Mouse (Mus musculus): ENCODE data around the gene Ap5z1.

Ap5z1 gene

DNA sequence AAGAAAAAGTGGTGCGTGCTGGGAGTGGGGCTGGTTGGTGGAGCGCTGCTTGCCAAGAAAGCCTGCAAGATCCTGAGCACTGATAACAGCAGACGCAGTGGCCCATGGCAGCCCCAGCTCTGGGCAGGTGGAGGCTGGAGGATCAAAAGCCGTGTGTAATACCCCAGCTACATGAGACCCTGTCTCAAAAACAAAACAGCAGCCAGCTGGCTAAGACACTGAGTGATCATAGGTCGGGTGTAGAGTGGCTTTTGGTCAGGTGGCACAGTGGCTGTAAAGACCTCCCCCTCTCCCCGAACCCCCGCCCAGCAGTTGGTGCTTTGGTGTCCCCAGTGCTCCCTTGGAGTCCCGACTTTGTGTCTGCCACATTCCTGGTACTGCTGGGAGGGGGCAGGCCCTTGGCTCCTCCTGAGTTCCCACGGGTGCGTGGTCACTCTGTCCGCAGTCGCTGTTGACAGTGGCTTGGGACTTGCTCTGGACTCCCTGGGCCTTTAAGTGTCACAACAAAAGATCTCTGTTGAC is 23.8 kb upstream of the Ap5z1 start:
- DNase-seq (ENCODE audit: low spot score) = no peak

DNA sequence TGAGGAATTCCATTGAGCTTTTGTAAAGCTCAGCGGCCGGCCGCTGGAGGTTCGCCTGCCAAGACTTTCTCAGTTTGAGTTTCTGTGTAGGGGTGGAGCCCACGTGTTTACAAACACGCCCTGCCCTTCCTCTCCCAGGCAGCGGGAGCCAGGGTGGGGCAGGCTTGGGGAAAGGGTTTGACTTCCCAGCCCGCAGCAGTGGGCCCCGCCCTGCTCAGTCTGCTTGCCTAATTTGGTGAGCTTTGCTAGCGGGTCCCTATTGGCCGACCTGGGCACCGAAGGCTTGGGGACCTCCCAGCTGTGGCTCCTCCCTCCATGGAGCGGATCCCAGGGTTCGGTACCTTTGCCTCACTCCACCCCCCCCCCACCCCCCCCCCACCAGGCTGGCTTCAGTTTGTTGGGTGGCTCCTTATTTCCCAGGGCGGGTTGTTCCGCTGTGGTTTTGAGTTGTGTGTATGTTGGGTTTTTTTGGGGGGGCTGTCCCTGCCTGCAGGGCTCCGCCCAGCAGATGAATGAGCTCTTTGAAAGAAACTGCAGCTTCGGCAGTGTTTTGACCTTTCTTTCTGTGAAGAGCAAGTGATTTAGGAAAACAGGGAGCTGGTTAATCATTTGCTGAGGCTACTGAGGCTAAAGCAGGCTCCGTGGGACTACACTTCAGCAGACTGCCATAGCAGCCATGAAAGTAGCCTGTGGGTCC is 23.1 kb upstream of the Ap5z1 start:
- peak; percentile 97 for DNase-seq (ENCODE audit: low spot score)

- DNase-seq (ENCODE audit: low spot score) = no peak
Measured at GRCm38 (mm10) chr5:142441332-142442044, 22.3 kb upstream of the Ap5z1 start.

DNA sequence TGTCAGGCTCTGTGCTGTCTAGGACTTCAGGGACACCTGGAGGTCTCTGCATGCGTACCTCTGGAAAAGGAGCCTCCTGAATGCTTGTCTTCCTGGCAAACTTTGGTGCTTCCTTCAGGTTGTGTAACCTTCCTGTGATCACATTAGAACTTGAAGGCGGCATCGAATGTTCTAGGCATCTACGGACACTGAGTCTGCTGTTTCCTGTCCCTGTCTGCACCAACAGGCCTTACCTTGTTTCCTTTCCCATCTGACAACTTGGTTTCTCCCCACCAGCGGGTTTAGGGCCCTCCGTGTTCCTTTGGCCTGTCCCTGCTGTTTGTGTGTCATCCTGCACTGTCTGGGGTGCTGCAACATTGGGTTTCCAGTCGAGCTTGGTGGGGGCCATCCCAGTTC is 21.7 kb upstream of the Ap5z1 start:
- DNase-seq (ENCODE audit: low spot score) = no peak

GRCm38 (mm10) chr5:142443514-142443913 is 20.2 kb upstream of the Ap5z1 start:
- no peak for DNase-seq (ENCODE audit: low spot score)

DNA sequence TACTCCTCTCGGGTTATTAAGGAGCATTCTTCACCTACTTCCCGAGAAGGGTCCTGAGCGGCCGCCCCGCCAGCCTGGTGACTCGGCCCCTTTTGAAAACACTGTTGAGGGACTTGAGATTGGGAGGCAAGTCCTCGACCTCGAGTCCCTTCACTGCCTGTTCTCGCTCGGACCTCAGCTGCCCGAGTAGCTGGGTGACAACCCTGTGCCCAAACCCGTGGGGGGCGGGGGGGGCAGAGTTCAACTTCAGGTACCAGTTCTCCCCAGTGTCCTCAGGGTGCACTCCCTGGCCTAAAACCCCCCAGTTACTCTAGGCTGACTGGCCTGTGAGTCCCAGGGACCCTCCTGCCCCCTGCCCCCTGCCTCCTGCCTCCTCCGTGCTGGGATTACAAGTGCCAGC is 19.8 kb upstream of the Ap5z1 start:
- no peak for DNase-seq (ENCODE audit: low spot score)

DNA sequence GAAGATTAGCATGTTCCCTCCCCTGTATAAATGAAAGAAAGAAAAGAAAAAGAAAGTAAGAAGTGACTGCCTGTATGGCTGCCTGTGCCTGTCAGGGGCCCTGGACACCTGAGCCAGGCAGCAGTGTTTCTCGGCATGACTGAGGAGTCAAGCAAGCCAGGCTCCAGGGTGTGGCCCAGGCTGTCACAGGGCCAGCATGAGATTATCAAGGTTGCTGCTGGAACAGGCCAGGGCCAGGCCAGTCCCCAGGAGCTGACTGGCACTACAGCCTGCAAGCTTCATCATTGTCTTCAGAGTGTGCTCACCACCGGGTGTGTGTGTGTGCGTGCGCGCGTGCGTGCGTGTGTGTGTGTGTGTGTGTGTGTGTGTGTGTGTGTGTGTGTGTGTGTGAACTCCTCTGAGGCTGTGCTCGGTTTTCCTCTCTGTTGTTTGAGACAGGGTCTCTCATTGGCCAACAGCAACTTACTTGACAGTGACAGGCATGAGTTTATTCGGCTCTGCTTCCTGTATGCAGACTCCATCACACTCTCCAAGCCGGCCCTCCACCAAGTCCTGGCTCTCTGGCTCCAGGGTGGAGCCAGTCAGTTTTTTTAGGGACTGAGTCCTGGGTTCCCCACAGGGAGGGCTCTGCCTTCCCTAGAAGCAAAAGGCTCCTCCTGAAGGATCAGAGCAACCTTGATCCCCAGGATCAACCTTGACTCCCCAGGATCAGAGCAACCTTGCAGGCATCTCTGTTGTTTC is 18.8 kb upstream of the Ap5z1 start:
- DNase-seq (ENCODE audit: low spot score) = no peak

- no peak for DNase-seq (ENCODE audit: low spot score)
Measured at GRCm38 (mm10) chr5:142445709-142446108, 18.0 kb upstream of the Ap5z1 start.

DNA sequence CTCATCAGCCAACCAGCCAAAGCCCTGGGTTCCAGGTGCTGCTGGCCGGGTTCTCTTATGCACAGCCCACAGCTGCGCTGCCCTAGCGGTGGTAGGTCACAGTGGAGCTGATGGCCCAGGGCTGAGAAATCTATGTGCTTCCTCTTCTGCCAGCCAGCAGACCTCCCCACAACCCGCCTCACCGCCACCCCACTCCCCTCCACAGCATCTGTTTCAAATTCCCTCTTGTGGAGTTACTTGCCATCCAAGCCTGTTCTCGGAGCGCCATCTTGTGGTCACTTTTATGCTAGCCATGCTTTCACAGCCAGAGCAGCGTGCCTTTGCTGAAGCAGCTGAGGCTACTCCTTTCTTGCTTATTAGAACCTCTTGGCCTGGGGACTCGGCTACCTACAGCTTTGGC is 15.7 kb upstream of the Ap5z1 start:
- peak; percentile 87 for DNase-seq (ENCODE audit: low spot score)

DNA sequence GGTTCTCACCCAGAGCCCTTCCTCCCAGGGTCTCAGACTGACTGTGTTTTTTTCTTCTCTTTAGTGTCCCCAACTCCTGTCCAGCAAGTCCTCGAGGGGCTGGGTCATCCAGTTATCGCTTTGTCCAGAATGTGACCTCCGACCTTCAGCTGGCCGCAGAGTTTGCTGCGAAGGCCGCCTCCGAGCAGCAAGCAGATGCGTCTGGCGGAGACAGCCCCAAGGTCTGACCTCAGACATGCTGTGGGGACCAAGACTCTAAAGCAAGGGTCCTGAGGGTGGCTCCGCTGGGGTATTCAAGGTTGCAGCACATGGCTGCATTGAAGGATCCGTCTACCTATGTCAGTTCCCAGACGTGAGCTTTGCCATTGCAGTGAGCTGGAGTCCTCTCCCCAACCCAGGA is 15.1 kb upstream of the Ap5z1 start:
- no peak for DNase-seq (ENCODE audit: low spot score)

DNA sequence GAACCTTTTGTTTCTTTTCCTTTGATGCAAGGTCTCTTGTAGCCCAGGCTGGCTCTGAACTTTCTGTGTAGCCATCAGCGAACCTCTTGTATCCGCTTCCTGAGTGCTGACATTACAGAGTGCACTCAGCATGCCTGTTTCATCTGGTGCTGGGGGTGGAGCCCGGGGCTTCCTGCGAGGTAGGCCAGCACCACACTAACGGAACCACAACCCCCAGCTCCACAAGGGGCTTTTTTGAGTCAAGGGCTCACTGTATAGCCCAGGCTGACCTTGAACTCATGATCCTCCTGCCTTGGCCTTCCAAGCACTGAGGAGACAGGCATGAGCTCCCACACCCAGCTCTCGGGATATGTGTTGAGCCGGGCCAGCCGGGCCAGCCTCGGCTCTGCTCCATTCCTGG is 12.9 kb upstream of the Ap5z1 start:
- no peak for DNase-seq (ENCODE audit: low spot score)

DNA sequence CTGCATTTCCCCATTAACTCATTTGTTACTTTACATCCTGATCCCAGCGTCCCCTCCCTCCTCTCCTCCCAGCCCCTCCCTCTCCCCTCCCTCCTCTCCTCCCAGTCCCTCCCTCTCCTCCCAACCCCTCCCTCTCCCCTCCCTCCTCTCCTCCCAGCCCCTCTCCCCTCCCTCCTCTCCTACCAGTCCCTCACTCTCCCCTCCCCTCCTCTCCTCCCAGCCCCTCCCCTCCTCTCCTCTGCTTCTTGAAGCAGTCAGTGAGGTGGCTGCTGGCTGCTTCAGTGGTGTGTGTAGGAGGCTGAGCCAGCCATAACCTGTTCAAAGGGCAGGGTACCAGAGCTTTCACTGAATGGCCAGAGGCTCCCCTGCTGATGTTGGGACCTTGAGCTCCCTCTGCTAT is 12.0 kb upstream of the Ap5z1 start:
- DNase-seq (ENCODE audit: low spot score) = peak; percentile 90

DNA sequence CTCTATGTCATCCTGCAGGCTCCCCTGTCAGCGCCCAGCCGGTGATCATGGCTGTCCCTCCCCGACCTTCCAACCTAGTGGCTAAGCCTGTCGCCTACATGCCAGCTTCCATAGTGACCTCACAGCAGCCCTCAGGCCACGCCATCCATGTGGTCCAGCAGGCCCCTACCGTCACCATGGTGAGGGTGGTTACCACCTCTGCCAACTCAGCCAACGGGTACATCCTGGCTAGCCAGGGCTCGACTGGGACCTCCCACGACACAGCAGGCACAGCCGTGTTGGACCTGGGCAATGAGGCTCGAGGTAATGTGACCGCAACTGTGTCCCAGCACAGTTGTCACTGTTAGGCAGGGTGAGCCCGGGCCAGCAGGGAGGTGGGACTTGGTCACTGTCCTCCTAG is 10.0 kb upstream of the Ap5z1 start:
- no peak for DNase-seq (ENCODE audit: low spot score)

DNA sequence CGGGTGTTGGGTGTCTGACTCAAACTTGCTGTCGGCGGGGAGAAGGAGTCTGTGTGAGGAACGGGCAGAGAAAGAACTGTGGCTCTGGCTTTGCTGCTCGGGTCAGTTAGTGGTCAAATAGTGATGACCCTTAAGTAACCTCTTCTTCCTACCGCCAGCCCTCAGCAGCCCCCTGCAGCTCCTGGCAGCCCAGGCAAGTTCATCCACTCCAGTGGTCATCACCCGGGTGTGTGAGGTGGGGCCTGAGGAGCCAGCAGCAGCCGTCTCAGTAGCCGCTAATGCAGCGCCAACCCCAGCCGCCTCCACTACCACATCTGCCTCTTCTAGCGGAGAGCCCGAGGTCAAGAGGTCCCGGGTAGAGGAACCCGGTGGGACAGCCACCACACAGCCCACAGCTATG is 7.4 kb upstream of the Ap5z1 start:
- no peak for DNase-seq (ENCODE audit: low spot score)

- no peak for DNase-seq (ENCODE audit: low spot score)
Measured at GRCm38 (mm10) chr5:142457345-142457744, 6.4 kb upstream of the Ap5z1 start.

DNA sequence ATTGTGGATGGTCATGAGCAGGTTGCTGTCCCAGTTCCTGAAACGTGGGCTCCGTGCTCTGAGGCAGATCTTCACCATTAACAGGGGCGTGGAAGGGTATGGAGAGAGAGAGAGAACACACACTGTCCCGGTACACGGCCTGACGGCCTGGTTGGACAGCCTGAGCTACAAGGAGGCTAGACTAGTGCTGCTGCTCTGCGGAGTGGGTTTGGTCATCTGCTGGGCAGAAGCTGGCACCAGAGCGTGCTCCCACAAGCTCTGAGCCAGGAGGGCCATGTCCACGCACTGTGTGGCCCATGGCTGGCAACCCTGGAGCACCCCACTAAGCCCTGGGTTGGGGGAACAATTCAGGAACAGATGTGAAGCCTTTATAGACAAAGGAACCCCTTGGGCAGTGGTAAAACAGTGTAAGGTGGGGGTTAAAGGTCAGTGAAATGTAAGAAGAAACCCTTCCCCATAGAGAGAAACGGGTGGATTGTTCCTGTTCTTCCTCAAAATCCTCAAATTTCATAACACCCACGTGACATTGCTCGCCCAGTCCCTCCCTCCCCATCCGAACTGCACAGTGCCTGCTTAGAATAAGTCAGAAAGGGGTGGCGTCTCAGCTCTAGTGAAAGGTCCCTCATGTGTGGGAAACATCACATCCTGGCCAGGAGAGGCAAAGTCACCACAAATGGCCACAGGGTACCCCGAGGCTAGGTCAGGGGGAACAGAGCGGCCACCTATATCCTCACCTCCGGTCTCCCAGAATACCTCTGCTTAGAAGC is 4.8 kb upstream of the Ap5z1 start:
- DNase-seq (ENCODE audit: low spot score) = no peak

DNA sequence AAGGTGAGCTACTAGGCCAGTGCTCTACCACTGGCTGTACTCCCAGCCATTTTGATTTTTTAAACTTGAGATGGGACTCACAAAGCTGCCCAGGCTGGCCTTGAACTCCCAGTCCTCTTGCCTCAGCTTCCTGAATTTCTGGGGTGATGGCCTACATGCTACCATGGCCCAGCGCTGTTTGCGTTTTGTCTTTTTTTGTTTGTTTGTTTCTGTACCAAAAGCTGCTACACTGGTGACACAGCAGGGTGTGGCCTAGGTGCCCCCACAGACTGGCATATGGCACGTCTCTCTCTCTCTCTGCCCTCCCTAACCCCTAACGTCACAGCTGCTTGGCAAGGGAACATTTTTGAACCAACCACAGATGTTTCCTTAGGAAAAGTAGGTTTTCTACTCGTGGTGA is 3.9 kb upstream of the Ap5z1 start:
- no peak for DNase-seq (ENCODE audit: low spot score)

DNA sequence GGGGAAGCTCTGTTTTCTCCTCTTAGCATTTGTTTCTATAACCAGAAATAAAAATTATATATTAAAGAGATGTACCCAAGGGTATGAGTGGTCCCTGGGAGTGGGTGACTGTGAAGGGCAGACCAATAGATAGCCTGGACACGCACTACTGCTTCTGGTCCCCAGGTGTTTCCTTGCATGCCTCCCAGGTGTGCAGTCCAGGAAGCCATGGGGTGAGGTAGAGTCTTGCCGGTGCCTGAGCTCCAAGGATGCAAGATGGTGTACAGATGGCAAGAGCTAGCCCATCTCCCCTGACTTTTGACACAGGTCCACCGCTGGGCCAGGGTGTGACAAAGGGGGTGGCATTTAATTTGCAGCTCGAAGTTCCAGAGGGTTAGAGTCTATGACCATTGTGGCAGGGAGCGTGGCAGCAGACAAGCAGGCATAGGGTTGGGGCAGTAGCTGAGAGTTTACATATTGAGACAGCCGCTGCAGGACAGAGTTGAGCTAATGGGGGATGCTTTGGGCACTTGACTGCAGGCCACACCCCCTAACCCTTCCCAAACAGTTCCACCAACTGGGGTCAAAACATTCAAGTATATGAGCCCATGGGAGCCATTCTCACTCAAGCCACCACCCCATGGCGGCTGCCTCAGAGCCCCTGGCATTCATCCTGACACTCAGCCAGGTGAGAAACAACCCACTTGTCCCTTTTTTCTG is 1.7 kb upstream of the Ap5z1 start:
- no peak for DNase-seq (ENCODE audit: low spot score)

GRCm38 (mm10) chr5:142462641-142462948 is 1.1 kb upstream of the Ap5z1 start:
- no peak for DNase-seq (ENCODE audit: low spot score)

GRCm38 (mm10) chr5:142463011-142463410 is 733 bp upstream of the Ap5z1 start:
- DNase-seq (ENCODE audit: low spot score) = no peak

DNA sequence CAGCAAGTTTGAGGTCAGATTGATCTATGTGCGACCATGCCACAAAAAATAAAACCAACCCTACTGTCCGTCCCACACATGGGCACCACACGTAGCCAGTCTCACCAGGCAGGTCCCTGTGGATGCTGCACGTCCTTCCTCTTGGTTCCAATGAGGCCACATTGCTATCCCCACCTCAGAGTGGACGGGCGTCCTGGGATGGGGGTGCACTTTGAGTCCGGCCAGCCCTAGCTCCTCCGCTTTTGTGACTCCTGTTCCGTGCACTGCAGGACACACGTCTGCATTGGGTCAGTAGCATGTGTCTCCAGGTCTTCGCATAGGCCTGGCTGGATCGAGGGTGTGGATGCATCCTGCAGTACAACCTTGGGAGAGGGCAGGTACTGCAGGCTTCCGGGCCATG is 4.6 kb downstream of the Ap5z1 start:
- DNase-seq (ENCODE audit: low spot score) = no peak

- DNase-seq (ENCODE audit: low spot score) = no peak
Measured at GRCm38 (mm10) chr5:142469796-142470195, 6.1 kb downstream of the Ap5z1 start.

All from yolk sac, embryonic 10.5 days (tissue).